Mouse (Mus musculus): ENCODE measurements around the gene Gstp3. TPM values are rescaled to one million over a fixed set of nuclear protein-coding genes. Genes with fewer than 3 reads are reported as not detected.

Gene Gstp3
- polyA plus RNA-seq, 1 experiment from 2014 or later = not detected

Other genes starting within 250 kb of the Gstp3 start
- gene Chka, start 207.8 kb downstream of the Gstp3 start, polyA plus RNA-seq (2015; fragmentation: Nextera tagmentation; extraction: Ambion mirVana) = 57.5 and 66.7 TPM in 2 replicates
- 9.0 and 11.2 TPM in 2 replicates for gene Tcirg1, start 152.4 kb downstream of the Gstp3 start, polyA plus RNA-seq (2015; fragmentation: Nextera tagmentation; extraction: Ambion mirVana)
- 186 and 207 TPM in 2 replicates for gene Ndufs8, start 146.8 kb downstream of the Gstp3 start, polyA plus RNA-seq (2015; fragmentation: Nextera tagmentation; extraction: Ambion mirVana)
- 1.2 and 1.4 TPM in 2 replicates for gene Aldh3b1, start 129.8 kb downstream of the Gstp3 start, polyA plus RNA-seq (2015; fragmentation: Nextera tagmentation; extraction: Ambion mirVana)
- 7.7 TPM in 2 replicates for gene Unc93b1, start 124.4 kb downstream of the Gstp3 start, polyA plus RNA-seq (2015; fragmentation: Nextera tagmentation; extraction: Ambion mirVana)
- not detected in 2 replicates for gene Aldh3b3, start 100.9 kb downstream of the Gstp3 start, polyA plus RNA-seq (2015; fragmentation: Nextera tagmentation; extraction: Ambion mirVana)
- gene Aldh3b2, start 87.2 kb downstream of the Gstp3 start, polyA plus RNA-seq (2015; fragmentation: Nextera tagmentation; extraction: Ambion mirVana) = 0.30 and 1.1 TPM in 2 replicates
- gene Acy3, start 73.0 kb downstream of the Gstp3 start, polyA plus RNA-seq (2015; fragmentation: Nextera tagmentation; extraction: Ambion mirVana) = 1.5 and 1.7 TPM in 2 replicates
- not detected in 2 replicates for gene Tbx10, start 66.8 kb downstream of the Gstp3 start, polyA plus RNA-seq (2015; fragmentation: Nextera tagmentation; extraction: Ambion mirVana)
- 34.0 and 42.1 TPM in 2 replicates for gene Nudt8, start 59.0 kb downstream of the Gstp3 start, polyA plus RNA-seq (2015; fragmentation: Nextera tagmentation; extraction: Ambion mirVana)
- 6.6 and 9.6 TPM in 2 replicates for gene Gm49405, start 58.9 kb downstream of the Gstp3 start, polyA plus RNA-seq (2015; fragmentation: Nextera tagmentation; extraction: Ambion mirVana)
- gene Doc2g, start 56.3 kb downstream of the Gstp3 start, polyA plus RNA-seq (2015; fragmentation: Nextera tagmentation; extraction: Ambion mirVana) = 8.8 and 13.2 TPM in 2 replicates
- 221 and 239 TPM in 2 replicates for gene Ndufv1, start 46.8 kb downstream of the Gstp3 start, polyA plus RNA-seq (2015; fragmentation: Nextera tagmentation; extraction: Ambion mirVana)
- gene Gstp1, start 21.6 kb downstream of the Gstp3 start, polyA plus RNA-seq (2015; fragmentation: Nextera tagmentation; extraction: Ambion mirVana) = 402 and 460 TPM in 2 replicates
- 1.1 and 4.1 TPM in 2 replicates for gene Gstp2, start 13.5 kb downstream of the Gstp3 start, polyA plus RNA-seq (2015; fragmentation: Nextera tagmentation; extraction: Ambion mirVana)
- gene Cabp2, start 22.0 kb upstream of the Gstp3 start, polyA plus RNA-seq (2015; fragmentation: Nextera tagmentation; extraction: Ambion mirVana) = not detected in 2 replicates
- gene Cdk2ap2, start 37.6 kb upstream of the Gstp3 start, polyA plus RNA-seq (2015; fragmentation: Nextera tagmentation; extraction: Ambion mirVana) = 76.6 and 80.3 TPM in 2 replicates
- 49.6 and 75.5 TPM in 2 replicates for gene Pitpnm1, start 40.4 kb upstream of the Gstp3 start, polyA plus RNA-seq (2015; fragmentation: Nextera tagmentation; extraction: Ambion mirVana)
- gene Aip, start 66.3 kb upstream of the Gstp3 start, polyA plus RNA-seq (2015; fragmentation: Nextera tagmentation; extraction: Ambion mirVana) = 91.4 and 91.6 TPM in 2 replicates
- gene Gpr152, start 80.2 kb upstream of the Gstp3 start, polyA plus RNA-seq (2015; fragmentation: Nextera tagmentation; extraction: Ambion mirVana) = not detected in 2 replicates
- 0.22 TPM in 1 of 2 replicates, not detected in the other for gene Cabp4, start 84.5 kb upstream of the Gstp3 start, polyA plus RNA-seq (2015; fragmentation: Nextera tagmentation; extraction: Ambion mirVana)
- 143 and 145 TPM in 2 replicates for gene Coro1b, start 89.0 kb upstream of the Gstp3 start, polyA plus RNA-seq (2015; fragmentation: Nextera tagmentation; extraction: Ambion mirVana)
- gene Ptprcap, start 94.0 kb upstream of the Gstp3 start, polyA plus RNA-seq (2015; fragmentation: Nextera tagmentation; extraction: Ambion mirVana) = 0.39 TPM in 1 of 2 replicates, not detected in the other
- 52.6 and 59.8 TPM in 2 replicates for gene Rps6kb2, start 103.8 kb upstream of the Gstp3 start, polyA plus RNA-seq (2015; fragmentation: Nextera tagmentation; extraction: Ambion mirVana)
- gene Carns1, start 115.9 kb upstream of the Gstp3 start, polyA plus RNA-seq (2015; fragmentation: Nextera tagmentation; extraction: Ambion mirVana) = 2.8 and 4.1 TPM in 2 replicates
- gene Tbc1d10c, start 131.7 kb upstream of the Gstp3 start, polyA plus RNA-seq (2015; fragmentation: Nextera tagmentation; extraction: Ambion mirVana) = 0.29 and 0.42 TPM in 2 replicates
- 551 and 574 TPM in 2 replicates for gene Ppp1ca, start 132.5 kb upstream of the Gstp3 start, polyA plus RNA-seq (2015; fragmentation: Nextera tagmentation; extraction: Ambion mirVana)
- 22.6 and 26.1 TPM in 2 replicates for gene Rad9a, start 142.1 kb upstream of the Gstp3 start, polyA plus RNA-seq (2015; fragmentation: Nextera tagmentation; extraction: Ambion mirVana)
- 0.40 and 0.49 TPM in 2 replicates for gene Clcf1, start 154.7 kb upstream of the Gstp3 start, polyA plus RNA-seq (2015; fragmentation: Nextera tagmentation; extraction: Ambion mirVana)
- gene AC109138.7, start 154.8 kb upstream of the Gstp3 start, polyA plus RNA-seq (2015; fragmentation: Nextera tagmentation; extraction: Ambion mirVana) = not detected in 2 replicates
- gene Pold4, start 172.3 kb upstream of the Gstp3 start, polyA plus RNA-seq (2015; fragmentation: Nextera tagmentation; extraction: Ambion mirVana) = 19.6 and 21.9 TPM in 2 replicates
- 7.2 and 11.8 TPM in 2 replicates for gene Ssh3, start 209.6 kb upstream of the Gstp3 start, polyA plus RNA-seq (2015; fragmentation: Nextera tagmentation; extraction: Ambion mirVana)
- 24.0 and 38.6 TPM in 2 replicates for gene Ankrd13d, start 223.6 kb upstream of the Gstp3 start, polyA plus RNA-seq (2015; fragmentation: Nextera tagmentation; extraction: Ambion mirVana)
- gene Grk2, start 246.7 kb upstream of the Gstp3 start, polyA plus RNA-seq (2015; fragmentation: Nextera tagmentation; extraction: Ambion mirVana) = 20.6 and 28.1 TPM in 2 replicates